Mouse (Mus musculus): ENCODE results near the gene Olfr507. TPM values are rescaled to one million over a fixed set of nuclear protein-coding genes. Genes with fewer than 3 reads are reported as not detected.

The Olfr507 gene
- polyA plus RNA-seq (2012; ENCODE audit: low replicate concordance): not detected in 2 replicates

DNA sequence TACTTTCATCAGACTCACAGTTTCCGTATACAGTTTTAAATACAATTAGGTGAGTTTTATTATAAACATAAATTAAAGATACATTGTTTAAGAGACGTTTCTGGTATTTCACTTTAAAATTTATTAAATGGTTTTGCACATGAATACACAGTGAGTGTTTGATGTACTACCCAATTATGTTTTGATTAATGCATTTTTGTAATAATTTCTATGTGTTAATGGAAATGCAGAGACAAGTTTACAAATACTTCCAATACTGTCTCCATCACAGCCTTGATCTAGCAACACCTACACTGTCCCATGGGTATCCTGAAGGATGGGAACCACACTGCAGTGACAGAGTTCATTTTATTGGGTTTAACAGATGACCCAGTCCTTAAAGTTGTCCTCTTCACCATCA lies at the start of gene Olfr507:
Gene Olfr507, plus strand, starts transcription at position 301 of the 400 bp plus-strand sequence.

DNA sequence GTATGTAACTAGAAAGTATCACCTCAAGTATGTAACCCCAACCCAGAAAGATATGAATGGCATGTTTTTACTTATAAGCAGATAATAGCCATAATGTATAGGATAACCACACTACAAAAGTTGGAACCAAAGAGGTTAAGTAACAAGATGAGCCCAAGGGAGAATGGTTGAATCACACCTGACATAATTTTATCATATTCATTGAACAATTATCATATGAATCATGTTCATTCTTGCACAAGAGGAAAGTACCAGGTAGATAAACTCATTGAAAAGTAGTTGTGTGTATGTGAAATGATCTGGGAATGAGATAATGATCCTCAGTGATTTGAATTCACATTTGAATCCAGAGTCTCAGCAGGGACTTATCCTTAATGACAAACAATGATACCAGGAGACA lies 11.1 kb upstream of the Olfr507 start, which contains the start of gene Olfr506:
Gene Olfr506, plus strand, starts transcription at position 301 of the 400 bp plus-strand sequence.

DNA sequence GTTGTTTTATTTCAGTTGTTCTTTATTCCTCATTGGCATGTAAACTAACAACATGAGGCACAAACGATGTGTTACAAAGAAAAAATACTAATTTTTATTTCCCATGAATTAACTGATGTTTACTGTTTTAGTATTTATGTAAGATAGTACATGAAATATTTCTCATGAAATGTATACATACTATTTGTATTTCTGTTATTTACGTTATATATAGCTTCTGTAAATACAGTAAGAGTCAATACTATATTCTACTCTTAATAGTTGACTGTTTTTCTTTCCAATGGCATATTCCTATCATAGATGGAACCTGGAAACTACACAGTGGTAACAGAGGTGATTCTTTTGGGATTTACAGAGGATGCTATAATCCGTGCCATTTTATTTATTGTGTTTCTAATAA lies 8.1 kb downstream of the Olfr507 start, which contains the start of gene Olfr508:
Gene Olfr508, plus strand, starts transcription at position 301 of the 400 bp plus-strand sequence.

DNA sequence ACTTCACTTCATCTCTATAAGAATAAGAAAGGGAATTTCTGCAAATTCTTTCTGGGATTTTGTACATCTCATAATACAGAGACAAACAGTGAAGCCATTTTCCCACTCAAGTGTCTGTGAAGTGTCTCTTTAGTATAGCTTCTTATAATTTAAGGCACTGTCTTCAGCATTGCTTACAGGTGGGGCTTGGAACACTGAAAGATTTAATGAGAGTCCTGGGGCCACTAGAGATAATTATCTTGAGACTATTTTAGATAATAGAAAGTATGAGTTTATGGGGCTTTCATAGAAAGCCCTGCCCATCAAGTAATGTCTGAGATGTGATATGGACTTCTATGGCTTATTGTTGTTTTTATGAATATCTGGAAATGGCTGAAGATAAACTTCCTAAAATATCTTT lies 30.2 kb downstream of the Olfr507 start, which contains the start of gene Olfr509:
Gene Olfr509, minus strand, starts transcription at position 101 of the 400 bp plus-strand sequence.

DNA sequence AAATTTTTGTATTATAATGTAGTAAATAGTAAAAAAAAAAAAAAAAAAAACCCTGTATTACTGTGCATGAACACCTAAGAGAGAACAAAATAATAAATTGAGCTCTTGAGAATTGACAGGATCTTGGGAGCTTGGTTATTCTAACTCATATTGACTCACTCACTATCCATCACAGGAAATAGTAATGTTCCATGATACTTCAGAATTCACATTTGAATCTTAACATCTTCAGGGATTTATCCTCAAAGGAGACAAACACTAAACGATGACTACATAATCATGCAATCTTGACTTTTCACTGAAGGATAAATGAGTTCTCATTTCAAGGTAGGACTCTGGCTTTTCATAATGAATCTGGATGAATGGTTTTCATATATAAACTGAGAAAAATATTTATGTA lies 44.5 kb downstream of the Olfr507 start, which contains the start of gene Olfr510:
Gene Olfr510, plus strand, starts transcription at position 301 of the 400 bp plus-strand sequence.

Other genes starting within 250 kb of the Olfr507 start
- not detected in 2 replicates for gene Olfr495, start 228.6 kb upstream of the Olfr507 start, polyA plus RNA-seq (2012; ENCODE audit: low replicate concordance)
- gene Olfr497, start 201.4 kb upstream of the Olfr507 start, polyA plus RNA-seq (2012; ENCODE audit: low replicate concordance): not detected in 2 replicates
- not detected in 2 replicates for gene Olfr498, start 156.5 kb upstream of the Olfr507 start, polyA plus RNA-seq (2012; ENCODE audit: low replicate concordance)
- gene Olfr502, start 96.7 kb upstream of the Olfr507 start, polyA plus RNA-seq (2012; ENCODE audit: low replicate concordance): not detected in 2 replicates
- not detected in 2 replicates for gene Olfr503, start 77.3 kb upstream of the Olfr507 start, polyA plus RNA-seq (2012; ENCODE audit: low replicate concordance)
- gene Olfr504, start 56.0 kb upstream of the Olfr507 start, polyA plus RNA-seq (2012; ENCODE audit: low replicate concordance): not detected in 2 replicates
- gene Olfr506, start 11.0 kb upstream of the Olfr507 start, polyA plus RNA-seq (2012; ENCODE audit: low replicate concordance): not detected in 2 replicates
- not detected in 2 replicates for gene Olfr508, start 8.2 kb downstream of the Olfr507 start, polyA plus RNA-seq (2012; ENCODE audit: low replicate concordance)
- gene Olfr509, start 30.1 kb downstream of the Olfr507 start, polyA plus RNA-seq (2012; ENCODE audit: low replicate concordance): not detected in 2 replicates
- gene Olfr510, start 44.6 kb downstream of the Olfr507 start, polyA plus RNA-seq (2012; ENCODE audit: low replicate concordance): not detected in 2 replicates
- gene Olfr512, start 91.5 kb downstream of the Olfr507 start, polyA plus RNA-seq (2012; ENCODE audit: low replicate concordance): not detected in 2 replicates
- 0.07 TPM in 1 of 2 replicates, not detected in the other for gene Olfr513, start 129.2 kb downstream of the Olfr507 start, polyA plus RNA-seq (2012; ENCODE audit: low replicate concordance)
- gene Olfr514, start 204.2 kb downstream of the Olfr507 start, polyA plus RNA-seq (2012; ENCODE audit: low replicate concordance): not detected in 2 replicates
- gene Olfr516, start 228.7 kb downstream of the Olfr507 start, polyA plus RNA-seq (2012; ENCODE audit: low replicate concordance): not detected in 2 replicates